Mouse (Mus musculus) testis, adult 2 months (tissue): Measurements from ENCODE around the gene Kcns1. TPM values are rescaled to one million over a fixed set of nuclear protein-coding genes. Genes with fewer than 3 reads are reported as not detected.

Experiments used
- H3K27ac ChIP-seq: fragments of 200-500 bp; 2 replicates; pipeline ENCODE4 v1.5.1; 2012; ENCODE audit warnings: low read depth, low read length; ENCODE audit not compliant: control insufficient read depth, insufficient read depth
- H3K27me3 ChIP-seq: fragments of 200-500 bp; 2 replicates; pipeline ENCODE4 v1.6.1; 2012; ENCODE audit warnings: mild to moderate bottlenecking, low read length, moderate library complexity; ENCODE audit not compliant: control insufficient read depth, insufficient read depth
- H3K36me3 ChIP-seq: fragments of 200-500 bp; 2 replicates; pipeline ENCODE4 v1.6.1; 2012; ENCODE audit warnings: mild to moderate bottlenecking, low read length; ENCODE audit not compliant: control insufficient read depth, insufficient read depth
- H3K4me1 ChIP-seq: fragments of 200-500 bp; 2 replicates; pipeline ENCODE4 v1.6.1; 2012; ENCODE audit warnings: low read length; ENCODE audit not compliant: control insufficient read depth, insufficient read depth
- H3K4me3 ChIP-seq: fragments of 200-500 bp; 2 replicates; pipeline ENCODE4 v1.5.1; 2012; ENCODE audit warnings: low read depth, mild to moderate bottlenecking, low read length, moderate library complexity, mixed read lengths; ENCODE audit not compliant: control insufficient read depth
- CTCF ChIP-seq: fragments of 200-500 bp; IDR thresholded peaks from 2 replicates; pipeline ENCODE4 v1.5.1; 2012; ENCODE audit warnings: low read depth, mild to moderate bottlenecking, inconsistent platforms, low read length, moderate library complexity; ENCODE audit not compliant: control insufficient read depth, insufficient read depth, insufficient replicate concordance
- POLR2A ChIP-seq: fragments of 200-500 bp; IDR thresholded peaks from 2 replicates; pipeline ENCODE4 v1.6.1; 2012; ENCODE audit warnings: low read depth, mild to moderate bottlenecking, inconsistent platforms, low read length, moderate library complexity; ENCODE audit not compliant: control insufficient read depth
- polyA plus RNA-seq: library from polyadenylated mRNA; depleted of rRNA; stranded (reverse); fragments of >200 nt; gene quantifications from 2 replicates; pipeline ENCODE4 v1.2.3, GENCODE M21; 2012; rRNA removed

Gene Kcns1
- polyA plus RNA-seq, 1 experiment = 0.67 TPM

DNA sequence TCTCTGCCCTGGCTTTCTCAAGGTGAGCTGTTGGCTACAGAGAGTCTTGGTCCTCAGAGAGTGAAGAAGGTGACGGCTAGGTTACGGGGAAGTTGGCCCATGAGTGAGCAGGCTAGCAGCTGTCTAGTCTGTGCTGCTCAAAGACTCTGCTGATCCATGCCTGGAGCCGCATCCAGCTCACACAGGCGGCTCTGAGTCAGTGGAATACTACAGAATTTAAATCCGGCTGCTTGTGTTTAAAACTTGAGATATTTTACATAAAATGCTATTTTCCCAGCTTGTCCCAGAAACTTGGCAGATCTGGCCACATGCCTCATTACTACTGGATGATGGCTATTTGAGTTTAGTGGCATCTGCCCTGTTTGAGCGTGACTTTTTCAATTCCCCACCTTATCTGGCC is 51.4 kb downstream of the Kcns1 start:
- H3K36me3 ChIP-seq = no peaks in the 10 kb centered on the region; the same call in 1 of the 2 replicates
- no peak overlapping the region for H3K4me3 ChIP-seq

GRCm38 (mm10) chr2:164115531-164115930 is 55.4 kb downstream of the Kcns1 start:
- TF ChIP-seq CTCF (no peak), POLR2A (no peak)
- Histone ChIP-seq H3K4me1 (no peaks in the 10 kb centered on the region), H3K36me3 (no peaks in the 10 kb centered on the region; the same call in none of the 2 replicates), H3K4me3 (no peak overlapping the region), H3K27me3 (no peaks in the 10 kb centered on the region), H3K27ac (no peak overlapping the region)

More for the DNA sequence above, 51.4 kb downstream of the Kcns1 start:
- Histone ChIP-seq H3K27me3 (no peaks in the 10 kb centered on the region), H3K4me1 (no peaks in the 10 kb centered on the region), H3K27ac (no peak overlapping the region)
- TF ChIP-seq CTCF (no peak), POLR2A (no peak)

GRCm38 (mm10) chr2:164114051-164114450 is 56.9 kb downstream of the Kcns1 start:
- no peaks in the 10 kb centered on the region for H3K27me3 ChIP-seq
- TF ChIP-seq POLR2A = no peak
- TF ChIP-seq CTCF = no peak
- no peaks in the 10 kb centered on the region; the same call in none of the 2 replicates for H3K36me3 ChIP-seq
- no peak overlapping the region for H3K4me3 ChIP-seq
- H3K27ac ChIP-seq = no peak overlapping the region
- no peaks in the 10 kb centered on the region for H3K4me1 ChIP-seq

Other genes with a start within 250 kb of the Kcns1 start
- gene Ywhab, start 176.2 kb downstream of the Kcns1 start, polyA plus RNA-seq = 14.1 and 15.7 TPM in 2 replicates
- gene Pabpc1l, start 145.7 kb downstream of the Kcns1 start, polyA plus RNA-seq = 10.6 and 10.7 TPM in 2 replicates
- 14.7 and 14.8 TPM in 2 replicates for gene Stk4, start 100.8 kb downstream of the Kcns1 start, polyA plus RNA-seq
- 44.1 and 48.8 TPM in 2 replicates for gene Tomm34, start 99.9 kb downstream of the Kcns1 start, polyA plus RNA-seq
- gene Wfdc5, start 11.6 kb upstream of the Kcns1 start, polyA plus RNA-seq = not detected in 2 replicates
- 0.15 TPM in 1 of 2 replicates, not detected in the other for gene Wfdc12, start 19.5 kb upstream of the Kcns1 start, polyA plus RNA-seq
- 325 and 331 TPM in 2 replicates for gene Wfdc15a, start 29.0 kb upstream of the Kcns1 start, polyA plus RNA-seq
- 119 TPM in 1 of 2 replicates, not detected in the other for gene Wfdc15b, start 50.5 kb upstream of the Kcns1 start, polyA plus RNA-seq
- gene Svs2, start 67.4 kb upstream of the Kcns1 start, polyA plus RNA-seq = not detected in 2 replicates
- gene Svs3b, start 85.5 kb upstream of the Kcns1 start, polyA plus RNA-seq = 0.23 TPM in 1 of 2 replicates, not detected in the other
- 0.16 and 0.42 TPM in 2 replicates for gene Svs4, start 107.3 kb upstream of the Kcns1 start, polyA plus RNA-seq
- gene Svs3a, start 118.2 kb upstream of the Kcns1 start, polyA plus RNA-seq = not detected in 2 replicates
- not detected in 2 replicates for gene Svs6, start 145.6 kb upstream of the Kcns1 start, polyA plus RNA-seq
- gene Svs5, start 161.6 kb upstream of the Kcns1 start, polyA plus RNA-seq = 3.4 and 4.2 TPM in 2 replicates
- gene Slpi, start 218.0 kb upstream of the Kcns1 start, polyA plus RNA-seq = 2.2 and 2.8 TPM in 2 replicates
- gene Rbpjl, start 232.0 kb upstream of the Kcns1 start, polyA plus RNA-seq = 0.04 and 0.05 TPM in 2 replicates
- 0.19 and 0.26 TPM in 2 replicates for gene Matn4, start 234.0 kb upstream of the Kcns1 start, polyA plus RNA-seq